Mouse (Mus musculus) megakaryocyte, embryonic 14.5 days (primary cell): Measurements from ENCODE around the gene Brox.

Source experiments
- FLI1 ChIP-seq: IDR thresholded peaks from 2 replicates; pipeline ENCODE4 v1.6.1; 2012; ENCODE audit warnings: low read length, inconsistent platforms, mixed read lengths
- GATA1 ChIP-seq: IDR thresholded peaks from 3 replicates; pipeline ENCODE4 v1.6.1; 2012; ENCODE audit warnings: mixed read lengths, low read length, inconsistent platforms, borderline replicate concordance

GRCm38 (mm10) chr1:183315783-183316182 is 18.7 kb upstream of the Brox start:
- no peak for TF ChIP-seq GATA1
- TF ChIP-seq FLI1: no peak
